Mouse (Mus musculus) lung, postnatal 0 days (tissue): Measurements from ENCODE around the gene Mia2.
A peak's percentile ranks its signal among the peaks of the same experiment; 100 is the strongest.

Experiments used
- CTCF ChIP-seq: IDR thresholded peaks from 2 replicates; pipeline ENCODE4 v1.5.1; 2016; ENCODE audit warnings: antibody characterized with exemption, mild to moderate bottlenecking
- EP300 ChIP-seq: IDR thresholded peaks from 2 replicates; pipeline ENCODE4 v1.6.1; 2016; ENCODE audit warnings: antibody characterized with exemption, mild to moderate bottlenecking, control low read depth

DNA sequence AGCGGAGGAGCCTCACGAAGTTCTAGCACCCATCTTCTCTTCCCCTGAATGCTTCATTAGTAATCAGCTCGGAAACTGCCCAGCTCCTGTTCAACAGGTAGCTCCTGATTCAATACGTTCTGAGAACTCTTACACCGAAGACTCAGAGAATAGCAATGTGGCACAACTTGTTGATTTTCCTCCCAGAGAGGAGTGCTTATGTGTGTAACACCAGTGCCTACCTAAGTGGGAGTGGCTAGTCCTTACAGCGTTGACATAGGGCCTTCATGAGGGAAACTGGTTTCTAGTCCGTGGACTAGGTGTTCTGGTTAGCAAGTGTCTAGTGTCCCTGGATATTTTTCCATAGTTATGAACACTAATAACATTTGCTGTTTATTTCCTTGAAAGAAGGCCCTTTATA is 33.4 kb downstream of the Mia2 start:
- TF ChIP-seq CTCF, result no peak
- peak; percentile 80; the same call in 1 of the 2 replicates for TF ChIP-seq EP300
